Mouse (Mus musculus) fat pad, adult 2 months (tissue): ENCODE measurements at regions not wholly inside any gene's neighbourhood (a gene's known extent, or its start where the extent isn't known, plus 50 kb on each side); places are given as distances from the start of the nearest gene placed in this dataset.

Experiments
- DNase-seq: peaks from one replicate; pipeline ENCODE4 v3.0.0-alpha.2; 2011; ENCODE audit warnings: low read depth, low spot score; ENCODE audit errors: extremely low read depth

- no peak for DNase-seq
Measured at GRCm38 (mm10) chr2:133614672-133615071, 62.7 kb downstream of the Bmp2 start.

GRCm38 (mm10) chr2:133615299-133615698 lies 63.3 kb downstream of the Bmp2 start:
- DNase-seq, result no peak

- DNase-seq, result no peak
Measured at GRCm38 (mm10) chr2:133617317-133617835, 65.4 kb downstream of the Bmp2 start.

- no peak for DNase-seq
Measured at GRCm38 (mm10) chr2:133622523-133622922, 70.6 kb downstream of the Bmp2 start.

GRCm38 (mm10) chr2:133625542-133625941 lies 73.6 kb downstream of the Bmp2 start:
- no peak for DNase-seq

- no peak for DNase-seq
Measured at GRCm38 (mm10) chr2:133628874-133629273, 76.9 kb downstream of the Bmp2 start.

GRCm38 (mm10) chr2:133635434-133635833 lies 83.5 kb downstream of the Bmp2 start:
- no peak for DNase-seq

- DNase-seq, result peak; percentile 84
Measured at GRCm38 (mm10) chr2:133649874-133650481, 98.0 kb downstream of the Bmp2 start.

- DNase-seq, result no peak
Measured at GRCm38 (mm10) chr2:133666331-133667054, 114.5 kb downstream of the Bmp2 start.

- no peak for DNase-seq
Measured at GRCm38 (mm10) chr2:133667055-133667395, 115.1 kb downstream of the Bmp2 start.

GRCm38 (mm10) chr2:133669821-133670220 lies 117.9 kb downstream of the Bmp2 start:
- no peak for DNase-seq

GRCm38 (mm10) chr2:133671528-133671927 lies 119.6 kb downstream of the Bmp2 start:
- no peak for DNase-seq

- DNase-seq, result no peak
Measured at GRCm38 (mm10) chr2:133684367-133684766, 132.4 kb downstream of the Bmp2 start.

- no peak for DNase-seq
Measured at GRCm38 (mm10) chr2:133688121-133688787, 136.3 kb downstream of the Bmp2 start.

GRCm38 (mm10) chr2:133688788-133689155 lies 136.8 kb downstream of the Bmp2 start:
- no peak for DNase-seq

- DNase-seq, result no peak
Measured at GRCm38 (mm10) chr2:133708735-133709584, 157.0 kb downstream of the Bmp2 start.

GRCm38 (mm10) chr2:133716243-133716642 lies 164.3 kb downstream of the Bmp2 start:
- no peak for DNase-seq

GRCm38 (mm10) chr2:133717076-133717475 lies 165.1 kb downstream of the Bmp2 start:
- DNase-seq, result peak; percentile 18

GRCm38 (mm10) chr2:133724310-133724709 lies 172.4 kb downstream of the Bmp2 start:
- DNase-seq, result no peak

GRCm38 (mm10) chr2:133724757-133725156 lies 172.8 kb downstream of the Bmp2 start:
- DNase-seq, result no peak
